Mouse (Mus musculus) inflammation-experienced regulatory T-cells, adult 6 months (primary cell): ENCODE measurements at regions not wholly inside any gene's neighbourhood (a gene's known extent, or its start where the extent isn't known, plus 50 kb on each side); places are given as distances from the start of the nearest gene placed in this dataset.
A peak's percentile ranks its signal among the peaks of the same experiment; 100 is the strongest.

Source experiments
- ATAC-seq: one replicate; pipeline ENCODE4 v1.8.0; 2017

DNA sequence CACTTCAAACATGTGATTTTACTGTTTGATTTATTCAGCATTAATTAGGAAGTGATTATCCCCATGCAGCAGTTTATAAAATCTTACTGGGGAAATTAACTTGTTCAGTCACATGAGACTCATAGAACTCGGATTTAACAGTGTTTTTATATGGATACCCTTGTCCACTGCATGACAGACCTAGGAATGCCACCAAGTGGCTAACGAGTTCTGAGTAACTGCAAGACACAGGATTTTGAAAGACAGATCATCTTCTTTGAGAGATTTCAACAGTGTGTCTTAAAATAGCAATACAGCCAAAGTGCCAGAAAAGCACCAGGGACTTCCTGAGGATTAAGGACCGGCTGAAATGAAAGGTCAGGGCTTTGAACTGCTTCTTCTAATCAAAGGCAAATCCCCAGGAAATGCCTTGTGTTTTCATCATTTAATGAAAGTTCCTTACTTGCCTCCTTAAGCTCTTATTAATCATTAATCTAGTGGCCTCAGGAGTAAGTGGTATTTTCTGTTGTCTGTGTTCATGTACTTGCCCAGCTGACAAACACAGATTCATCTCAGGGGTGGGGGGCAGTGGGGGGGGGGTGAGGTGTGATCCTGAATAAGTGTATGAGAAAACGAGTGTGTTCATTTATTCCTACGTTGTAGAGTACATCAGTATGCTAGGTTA lies 193.4 kb downstream of the Gm13691 start:
- ATAC-seq: no peak

DNA sequence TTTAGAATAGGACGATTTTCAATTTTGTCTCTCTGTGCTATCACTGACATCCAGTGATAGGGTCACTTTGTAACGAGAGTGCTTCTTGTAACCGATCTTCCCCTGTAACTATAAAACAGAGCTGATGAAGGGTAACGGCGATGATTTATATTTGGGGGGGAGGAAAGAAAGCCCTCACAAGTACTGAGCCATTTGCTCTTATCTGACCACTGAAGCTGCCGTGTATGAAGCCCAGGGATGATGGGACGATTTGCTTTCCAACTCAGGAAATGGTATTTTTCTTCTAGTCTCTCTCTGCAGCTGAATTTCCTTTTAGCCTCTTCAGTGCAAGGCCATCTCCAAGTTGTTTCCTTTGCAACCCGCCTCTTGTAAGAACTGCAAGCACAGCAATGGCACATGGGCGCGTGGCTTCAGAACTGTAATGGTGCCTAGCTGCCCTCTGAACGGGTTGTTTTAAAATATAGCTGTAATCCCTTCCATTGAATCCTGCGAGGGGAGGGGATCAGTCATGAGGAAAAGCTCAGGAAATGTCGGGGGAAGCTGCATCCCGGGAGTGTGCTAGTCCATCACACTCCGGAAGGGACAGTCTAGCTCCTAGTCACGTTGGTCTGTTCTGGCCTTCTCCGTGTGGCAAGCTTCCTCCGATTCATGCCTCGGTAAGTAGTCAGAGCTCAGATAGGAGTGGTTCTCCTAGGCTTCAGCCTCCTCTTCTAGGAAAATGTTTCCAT lies 194.1 kb downstream of the Gm13691 start:
- ATAC-seq: no peak

- ATAC-seq: no peak
Measured at GRCm38 (mm10) chr2:84185016-84185330, 194.6 kb downstream of the Gm13691 start.

DNA sequence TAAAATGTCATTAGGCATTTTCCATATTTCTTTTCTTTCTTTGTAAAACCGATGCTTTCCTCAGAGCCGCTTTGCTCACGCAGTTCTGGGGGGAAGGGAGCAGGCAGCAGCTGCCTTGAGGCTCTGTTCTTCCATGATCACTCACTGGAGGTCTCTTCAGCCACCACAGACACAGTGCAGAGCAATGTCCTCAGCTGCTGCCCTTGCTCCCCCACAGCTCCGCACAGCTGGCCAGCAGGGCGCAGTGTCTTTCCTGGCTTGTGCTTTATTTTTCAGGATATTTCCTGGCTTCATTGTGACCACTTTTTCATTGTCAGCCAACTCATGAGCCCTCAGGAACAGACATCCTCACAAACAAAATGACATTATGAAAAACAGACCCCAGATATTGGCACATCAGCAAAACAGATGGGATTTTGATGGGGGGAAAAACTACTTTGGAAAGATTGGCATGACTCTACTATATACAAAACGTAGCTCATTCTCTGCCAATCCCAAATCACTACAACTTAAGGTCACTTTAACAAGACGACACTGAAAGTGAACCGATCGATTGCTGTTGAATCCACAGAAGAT lies 195.9 kb downstream of the Gm13691 start:
- no peak for ATAC-seq

GRCm38 (mm10) chr2:84187456-84187855 lies 197.1 kb downstream of the Gm13691 start:
- no peak for ATAC-seq

GRCm38 (mm10) chr2:84189302-84189701 lies 198.9 kb downstream of the Gm13691 start:
- ATAC-seq: no peak

- ATAC-seq: no peak
Measured at GRCm38 (mm10) chr2:84217116-84217515, 208.1 kb downstream of the Calcrl start.

DNA sequence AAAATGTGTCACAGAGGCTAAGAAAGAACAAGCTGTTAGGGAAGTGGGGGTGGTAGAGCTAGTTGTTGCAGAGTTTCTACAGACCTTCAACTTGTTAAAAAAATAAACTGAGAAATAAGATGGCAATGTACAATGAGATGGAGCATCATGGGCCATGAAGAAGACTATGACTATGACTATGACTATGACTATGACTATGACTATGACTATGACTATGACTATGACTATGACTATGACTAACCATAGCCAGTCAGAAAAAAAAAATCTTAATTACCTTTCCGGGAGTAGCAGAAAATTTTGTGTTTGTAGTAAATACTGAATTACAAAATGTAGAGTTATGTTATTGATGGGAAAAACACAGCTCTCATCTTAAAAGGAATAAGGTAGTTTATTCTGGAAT lies 203.2 kb downstream of the Calcrl start:
- ATAC-seq: peak; percentile 50

DNA sequence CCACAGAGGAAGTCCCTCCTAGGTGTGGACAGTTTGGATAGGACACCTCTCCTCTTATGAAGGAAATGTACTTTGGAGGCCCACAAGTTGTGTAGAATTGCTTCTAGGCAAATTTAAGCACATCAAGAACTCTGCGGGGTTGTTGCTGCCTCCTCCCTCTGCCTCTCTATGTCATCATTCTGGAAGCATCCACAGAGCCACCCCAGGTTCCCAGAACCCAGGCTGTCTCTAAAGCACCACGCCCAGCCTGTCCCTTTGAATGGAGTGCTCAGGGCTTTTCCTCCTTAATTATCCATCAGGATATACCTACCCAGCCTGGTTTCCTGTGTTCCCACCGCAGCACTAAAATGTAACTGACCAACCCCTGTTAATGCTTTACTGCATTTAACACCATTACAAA lies 195.4 kb downstream of the Calcrl start:
- ATAC-seq: no peak

GRCm38 (mm10) chr2:84235641-84236040 lies 189.6 kb downstream of the Calcrl start:
- ATAC-seq: no peak

DNA sequence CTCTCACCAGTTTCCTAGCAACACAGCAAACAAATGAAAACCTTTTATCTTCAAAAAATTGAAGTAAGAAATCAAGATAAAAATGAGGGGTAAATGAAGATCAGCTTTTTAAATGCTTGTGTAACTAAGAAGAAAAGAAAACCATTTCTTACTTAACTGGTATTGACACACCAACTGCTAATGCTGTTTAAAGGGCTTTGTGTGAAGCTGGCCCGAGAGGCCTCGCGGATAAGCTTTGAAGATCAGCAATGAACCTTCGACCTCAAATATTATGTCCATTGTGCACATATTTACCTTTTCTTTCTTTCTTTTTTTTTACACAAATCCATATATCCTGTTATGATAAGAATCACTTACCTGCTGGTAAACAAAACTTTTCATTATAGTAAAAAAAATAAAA lies 184.0 kb downstream of the Calcrl start:
- ATAC-seq: no peak

- no peak for ATAC-seq
Measured at GRCm38 (mm10) chr2:84241986-84242385, 183.2 kb downstream of the Calcrl start.

- no peak for ATAC-seq
Measured at GRCm38 (mm10) chr2:84245900-84246299, 179.3 kb downstream of the Calcrl start.

- ATAC-seq: no peak
Measured at GRCm38 (mm10) chr2:84246562-84246961, 178.6 kb downstream of the Calcrl start.

DNA sequence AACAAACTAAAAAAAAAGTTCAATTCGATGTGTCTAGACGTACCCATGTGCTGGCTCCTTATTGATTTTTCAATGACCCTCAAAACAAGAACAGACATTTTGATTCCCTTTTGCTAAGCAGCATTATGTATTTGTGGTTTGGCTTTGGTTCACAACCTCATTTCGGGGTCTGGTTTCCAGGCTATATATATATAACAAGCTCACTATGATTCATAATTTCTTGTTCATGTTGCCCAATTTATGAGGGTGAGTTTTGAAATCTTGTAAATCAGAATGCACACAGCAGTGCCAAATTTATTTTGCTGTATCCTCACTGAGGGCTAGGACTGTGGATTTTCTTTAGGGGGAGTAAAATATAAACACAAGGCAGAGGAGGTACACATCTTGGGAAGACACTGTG lies 177.0 kb downstream of the Calcrl start:
- no peak for ATAC-seq

GRCm38 (mm10) chr2:84249871-84250270 lies 175.3 kb downstream of the Calcrl start:
- ATAC-seq: no peak

DNA sequence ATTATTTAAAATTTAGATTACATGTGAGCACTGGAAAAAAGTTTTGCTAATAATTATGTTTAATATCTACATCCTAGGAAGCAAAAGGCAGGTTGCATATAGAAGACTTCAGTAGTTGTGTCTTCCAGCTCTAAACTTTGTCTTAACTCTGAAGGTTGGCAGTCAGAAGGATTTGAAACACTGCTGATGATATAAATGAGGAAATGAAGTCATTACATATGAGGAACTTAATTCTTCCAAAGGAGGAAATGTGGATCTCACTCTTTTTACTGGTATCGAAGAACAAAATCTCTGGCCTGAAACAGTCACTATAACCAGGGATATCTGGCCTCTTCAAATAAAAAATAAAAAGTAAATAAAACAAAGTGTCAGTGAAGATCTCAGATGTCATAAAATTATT lies 173.1 kb downstream of the Calcrl start:
- no peak for ATAC-seq

GRCm38 (mm10) chr2:84258339-84259006 lies 166.7 kb downstream of the Calcrl start:
- no peak for ATAC-seq

DNA sequence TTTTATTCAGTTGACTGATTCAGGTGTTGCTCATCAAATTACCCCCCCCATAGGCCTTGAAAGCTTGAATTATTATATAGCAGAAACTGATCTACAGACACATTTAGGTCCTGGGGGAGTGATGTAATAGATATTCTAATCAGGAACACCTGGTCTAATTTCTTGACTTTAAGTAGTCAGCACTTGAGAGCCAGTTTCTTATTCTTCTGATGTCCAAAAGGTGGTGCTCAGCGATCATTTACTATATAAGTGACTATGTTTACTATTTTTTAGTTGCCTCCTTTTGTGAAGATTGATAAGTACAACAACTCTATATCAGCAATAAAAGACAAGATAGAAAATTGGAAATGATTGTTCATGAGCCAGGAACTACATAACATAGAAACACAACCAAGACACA lies 166.0 kb downstream of the Calcrl start:
- no peak for ATAC-seq

DNA sequence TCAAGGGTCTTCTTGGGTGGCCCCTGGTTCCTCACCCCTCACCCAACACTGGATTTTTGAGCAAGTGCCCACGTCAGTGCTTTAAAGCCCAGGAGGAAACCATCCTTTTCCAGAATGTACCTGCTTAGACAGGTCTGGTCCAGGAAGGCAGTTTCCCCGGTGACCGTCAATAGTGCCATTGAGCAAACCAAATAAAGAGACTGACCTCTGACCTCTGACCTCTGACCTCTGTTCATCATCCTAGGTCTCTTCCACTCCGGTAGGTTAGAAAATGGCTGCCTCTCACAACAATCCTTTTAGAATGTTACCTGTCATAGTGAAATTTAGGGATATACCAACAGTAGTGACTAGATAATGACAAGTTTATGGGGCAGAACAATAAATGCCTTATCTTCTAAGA lies 164.5 kb downstream of the Calcrl start:
- no peak for ATAC-seq

DNA sequence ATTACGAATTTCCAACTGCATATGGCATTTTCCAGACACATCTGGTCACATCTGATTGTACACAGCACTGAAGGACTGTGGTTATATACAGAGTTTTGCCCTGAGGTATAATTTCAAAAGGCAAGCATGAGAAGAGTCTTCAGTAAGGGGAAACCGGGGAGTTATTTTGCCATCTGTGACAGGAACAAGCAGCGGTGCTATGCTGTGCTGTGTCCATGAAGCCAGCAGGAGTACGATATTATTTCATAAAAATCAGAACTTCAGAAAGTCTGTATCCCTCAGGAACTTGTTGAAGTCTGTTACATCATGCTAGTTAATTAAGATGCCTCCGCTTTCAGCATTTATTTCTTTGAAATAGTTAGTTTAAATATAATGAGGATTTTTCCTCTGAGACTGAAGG lies 163.7 kb downstream of the Calcrl start:
- no peak for ATAC-seq

- ATAC-seq: no peak
Measured at GRCm38 (mm10) chr2:84264485-84264884, 160.7 kb downstream of the Calcrl start.

DNA sequence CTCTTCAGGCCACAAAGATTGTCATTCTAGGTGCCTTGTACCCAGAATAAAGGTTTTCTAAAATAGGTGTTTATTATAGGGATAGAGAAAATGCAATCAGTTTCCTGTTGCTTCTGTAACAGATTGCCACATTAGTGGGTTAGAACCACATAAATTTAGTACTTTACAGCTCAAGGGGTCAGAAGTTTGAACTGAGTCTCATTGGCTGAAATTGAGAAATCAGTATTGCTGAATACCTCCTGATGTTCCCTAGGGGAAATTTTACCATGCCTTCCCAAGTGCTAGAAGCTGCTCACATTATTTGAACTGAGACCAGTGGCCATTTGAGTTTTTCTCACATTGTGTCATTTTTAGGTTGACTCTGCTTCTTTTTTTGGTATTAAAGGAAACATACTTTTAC lies 160.2 kb downstream of the Calcrl start:
- ATAC-seq: no peak

GRCm38 (mm10) chr2:84266158-84266557 lies 159.1 kb downstream of the Calcrl start:
- no peak for ATAC-seq
